Mouse (Mus musculus): ENCODE data around the gene Traf3ip1. TPM values are rescaled to one million over a fixed set of nuclear protein-coding genes. Genes with fewer than 3 reads are reported as not detected.

The Traf3ip1 gene
- total and polyA plus RNA-seq, 3 experiments: 5.0 to 7.5 (median 5.9) TPM

- peaks cover 2% of the 10 kb centered on the region for H3K9me3 ChIP-seq (replicated peaks; ENCODE audit: low read length)
- no peaks in the 10 kb centered on the region for H3K27me3 ChIP-seq (replicated peaks)
- dilution Hi-C loops (cut with MboI; ENCODE audit: extremely low pct_ligation_motif_present, extremely low pct_unique_long_range_greater_than_20kb, low sequenced_read_pairs) (no loop called here), in situ Hi-C loops (cut with MboI; ENCODE audit: low pct_ligation_motif_present, low pct_unique_long_range_greater_than_20kb, low sequenced_read_pairs) (no loop called here)
- no peaks in the 10 kb centered on the region for H3K36me3 ChIP-seq (replicated peaks in 1 of 2; ENCODE audit: control insufficient read depth in 1 of 2, insufficient read depth in 1 of 2, low read length in 1 of 2)
- 0 out of 2 replicates have a peak, but pooled peaks cover 2% of the 10 kb centered on the region for H3K79me2 ChIP-seq (replicated peaks; ENCODE audit: control insufficient read depth, extremely low read depth, insufficient read depth, poor library complexity, severe bottlenecking)
- no peak overlapping the region for H3K9ac ChIP-seq (ENCODE audit: insufficient read depth, low read depth)
- no peak for DNase-seq (ENCODE audit: extremely low read depth)
- TF ChIP-seq CTCF (conservative IDR thresholded peaks at IDR 0.05 in 1 of 2, IDR thresholded peaks at IDR 0.05 in 1 of 2; ENCODE audit: low read depth in 2 of 2, low read length in 2 of 2) (peak; percentile 45 to 51; a peak in 3 of 4 replicates), KAT2A (IDR thresholded peaks at IDR 0.05; ENCODE audit: insufficient replicate concordance, low read length) (no peak), TCF12 (IDR thresholded peaks at IDR 0.05; ENCODE audit: low read depth, low read length) (0 out of 2 replicates have a peak, but pooled peaks have one; percentile 17)
- H3K4me2 ChIP-seq (ENCODE audit: insufficient read depth, low read depth, poor library complexity, severe bottlenecking): no peak overlapping the region
- H3K4me3 ChIP-seq (replicated peaks in 1 of 3; ENCODE audit: low read depth in 2 of 3, low read length in 2 of 3, poor library complexity in 1 of 3): no peak overlapping the region
- peaks cover 7 to 23% of the 10 kb centered on the region in 2 experiments; a peak in 3 of 4 replicates for H3K4me1 ChIP-seq (ENCODE audit: control insufficient read depth in 1 of 2, insufficient read depth in 2 of 2)
- H3K27ac ChIP-seq (ENCODE audit: insufficient read depth, low read depth): no peak overlapping the region
These were observed 15.5 kb upstream of the Traf3ip1 start for GRCm38 (mm10) chr1:91478958-91479357.

DNA sequence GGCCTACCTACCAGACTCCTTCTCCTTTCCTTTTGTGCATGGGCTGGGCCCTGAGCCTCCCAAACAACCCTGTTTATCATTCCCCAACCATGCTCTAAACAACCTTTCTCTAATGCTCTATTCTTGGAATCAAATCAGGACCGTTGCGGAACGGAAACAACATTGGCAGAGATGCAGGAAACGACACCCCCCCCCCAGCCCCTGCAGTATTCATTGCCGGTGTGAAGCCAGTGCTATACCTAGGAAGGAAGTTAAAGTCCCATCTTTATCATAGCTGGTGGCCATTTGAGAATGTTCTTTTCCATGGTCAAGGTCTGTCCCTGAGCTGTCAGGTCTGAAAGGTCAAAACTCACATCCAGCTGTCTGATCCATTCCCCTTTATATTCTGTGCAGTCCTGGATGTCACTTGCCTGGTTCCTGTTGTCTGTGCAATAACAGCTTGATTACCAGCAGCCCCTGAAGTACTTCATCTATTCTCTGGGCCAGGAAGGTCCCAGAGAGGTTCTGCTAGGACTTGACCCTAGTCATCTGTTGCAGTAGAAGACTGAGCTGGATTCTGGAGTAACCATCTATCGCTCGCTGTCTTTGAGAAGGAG lies 11.7 kb upstream of the Traf3ip1 start:
- no peak overlapping the region for H3K4me2 ChIP-seq (ENCODE audit: insufficient read depth, low read depth, poor library complexity, severe bottlenecking)
- no peak for TF ChIP-seq IRF4 (IDR thresholded peaks at IDR 0.05; ENCODE audit: low read depth, low read length)
- no peak for TF ChIP-seq POLR2AphosphoS2 (IDR thresholded peaks at IDR 0.05; ENCODE audit: low read depth, low read length)
- TF ChIP-seq MXI1 (IDR thresholded peaks at IDR 0.05; ENCODE audit: low read depth, low read length): no peak
- no peak for TF ChIP-seq KAT2A (IDR thresholded peaks at IDR 0.05; ENCODE audit: insufficient replicate concordance, low read length)
- no peak for TF ChIP-seq JUN (IDR thresholded peaks at IDR 0.05; ENCODE audit: insufficient read depth, low read depth, low read length)
- no peak for TF ChIP-seq ZKSCAN1 (IDR thresholded peaks at IDR 0.05; ENCODE audit: borderline replicate concordance, low read depth, low read length)
- TF ChIP-seq CTCF (conservative IDR thresholded peaks at IDR 0.05 in 1 of 2, IDR thresholded peaks at IDR 0.05 in 1 of 2; ENCODE audit: low read depth in 2 of 2, low read length in 2 of 2): no peak
- TF ChIP-seq ELF1 (IDR thresholded peaks at IDR 0.05; ENCODE audit: low read depth, low read length): no peak
- TF ChIP-seq USF2 (conservative IDR thresholded peaks at IDR 0.05; ENCODE audit: low read depth, low read length): no peak
- TF ChIP-seq GABPA (IDR thresholded peaks at IDR 0.05; ENCODE audit: insufficient replicate concordance, low read depth, low read length): no peak
- TF ChIP-seq NELFE (IDR thresholded peaks at IDR 0.05; ENCODE audit: low read depth, low read length): no peak
- TF ChIP-seq SIN3A (IDR thresholded peaks at IDR 0.05; ENCODE audit: low read length): no peak
- TF ChIP-seq EP300 (IDR thresholded peaks at IDR 0.05; ENCODE audit: low read length): no peak
- TF ChIP-seq RAD21 (IDR thresholded peaks at IDR 0.05; ENCODE audit: low read depth, low read length): no peak
- DNase-seq (ENCODE audit: extremely low read depth): no peak
- in situ Hi-C loops (cut with MboI; ENCODE audit: low pct_ligation_motif_present, low pct_unique_long_range_greater_than_20kb, low sequenced_read_pairs) (no loop called here), dilution Hi-C loops (cut with MboI; ENCODE audit: extremely low pct_ligation_motif_present, extremely low pct_unique_long_range_greater_than_20kb, low sequenced_read_pairs) (no loop called here)
- H3K9ac ChIP-seq (ENCODE audit: insufficient read depth, low read depth): no peak overlapping the region
- no peaks in the 10 kb centered on the region for H3K36me3 ChIP-seq (replicated peaks in 1 of 2; ENCODE audit: control insufficient read depth in 1 of 2, insufficient read depth in 1 of 2, low read length in 1 of 2)
- no peaks in the 10 kb centered on the region for H3K27me3 ChIP-seq (replicated peaks)
- H3K79me2 ChIP-seq (replicated peaks; ENCODE audit: control insufficient read depth, extremely low read depth, insufficient read depth, poor library complexity, severe bottlenecking): no peaks in the 10 kb centered on the region
- H3K9me3 ChIP-seq (replicated peaks; ENCODE audit: low read length): peaks cover 2% of the 10 kb centered on the region
- H3K4me1 ChIP-seq (ENCODE audit: control insufficient read depth in 1 of 2, insufficient read depth in 2 of 2): peaks cover 7 to 23% of the 10 kb centered on the region in 2 experiments; a peak in 3 of 4 replicates
- H3K4me3 ChIP-seq (replicated peaks in 1 of 3; ENCODE audit: low read depth in 2 of 3, low read length in 2 of 3, poor library complexity in 1 of 3): no peak overlapping the region
- no peak overlapping the region for H3K27ac ChIP-seq (ENCODE audit: insufficient read depth, low read depth)

All from CH12.LX (cell line).